Mouse (Mus musculus): ENCODE measurements at regions not wholly inside any gene's neighbourhood (a gene's known extent, or its start where the extent isn't known, plus 50 kb on each side); places are given as distances from the start of the nearest gene placed in this dataset.
A peak's percentile ranks its signal among the peaks of the same experiment; 100 is the strongest.

DNA sequence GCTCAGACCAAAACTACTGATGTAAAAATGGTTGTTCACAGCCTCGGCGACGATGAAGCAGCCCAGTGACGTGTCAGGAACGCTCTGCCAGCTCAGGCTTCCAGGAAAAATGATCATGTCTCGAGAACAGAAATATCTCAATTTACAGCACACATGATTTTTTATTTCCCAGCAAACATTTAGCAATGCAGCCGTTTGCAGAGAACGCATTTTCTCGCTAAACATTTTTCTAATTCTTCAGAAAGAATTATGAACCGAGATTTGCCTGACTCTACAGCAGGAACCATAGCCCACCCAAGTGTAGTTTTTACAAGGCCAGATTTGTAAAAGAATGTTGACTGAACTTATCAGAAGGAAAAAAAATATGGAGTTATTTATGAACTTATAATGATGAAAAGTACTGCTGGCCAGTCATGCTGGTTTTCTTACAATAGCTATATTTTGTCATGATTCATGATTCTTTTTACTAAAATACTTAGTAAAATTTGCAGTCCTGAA lies 380.4 kb downstream of the Etnk1 start:
- no peak for DNase-seq

DNA sequence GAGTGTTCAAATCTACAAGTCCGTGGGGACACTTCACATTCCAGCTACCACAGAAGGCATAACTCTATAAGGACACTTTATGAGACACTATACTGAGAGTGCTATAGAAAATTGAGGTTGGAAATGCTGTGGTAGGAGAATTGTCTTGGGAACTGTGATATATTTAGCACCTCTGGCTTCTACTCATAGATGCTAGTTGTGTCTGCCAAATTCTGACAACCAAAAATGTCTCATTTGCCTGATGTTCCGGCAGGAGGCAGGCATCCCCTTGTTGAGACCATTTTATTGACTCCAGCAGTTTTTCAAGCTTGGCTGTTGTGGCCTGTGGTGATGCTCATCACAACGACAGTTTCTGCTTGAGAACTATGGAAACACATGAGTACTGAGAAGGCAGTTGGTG lies 387.9 kb downstream of the Etnk1 start:
- DNase-seq, result no peak

DNA sequence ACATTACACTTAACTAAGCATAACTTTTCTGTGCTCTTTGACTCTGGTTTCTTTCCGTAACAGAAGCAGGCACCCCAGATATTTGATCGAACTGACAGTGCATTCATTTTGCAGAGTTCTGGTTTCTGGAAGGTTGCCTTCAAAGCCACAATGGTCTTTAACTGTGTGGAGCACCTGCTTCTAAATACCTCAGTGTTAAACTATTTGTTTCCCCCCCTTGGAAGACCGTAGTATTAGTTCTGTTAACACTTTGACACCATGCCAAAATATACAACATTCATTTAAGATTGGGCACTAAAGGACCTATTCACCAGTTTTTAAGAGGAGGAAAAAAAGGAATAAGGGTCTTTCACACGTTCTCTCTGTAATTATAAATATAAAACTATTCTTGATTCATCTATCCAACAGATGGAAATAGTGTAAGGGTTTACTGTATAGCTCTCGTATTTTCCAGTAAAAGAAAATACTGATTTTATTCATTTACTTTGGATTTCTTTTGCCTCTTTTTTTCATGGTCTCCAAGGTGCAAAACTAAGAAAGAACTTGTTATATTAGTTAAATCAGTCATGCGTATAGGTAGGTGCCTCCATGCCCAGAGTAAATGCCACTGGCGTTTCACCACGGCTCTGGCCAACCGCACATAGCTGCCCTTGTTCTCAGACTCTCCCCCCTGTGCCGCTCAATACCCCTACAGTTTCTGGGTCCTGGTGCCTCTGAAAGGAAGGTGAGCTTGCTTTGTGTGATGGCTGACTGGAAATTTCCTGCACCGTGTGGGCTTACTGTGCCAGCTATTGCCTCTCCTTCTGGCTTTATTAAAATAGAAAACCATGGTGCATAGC lies 391.2 kb downstream of the Etnk1 start:
- DNase-seq, result no peak

DNA sequence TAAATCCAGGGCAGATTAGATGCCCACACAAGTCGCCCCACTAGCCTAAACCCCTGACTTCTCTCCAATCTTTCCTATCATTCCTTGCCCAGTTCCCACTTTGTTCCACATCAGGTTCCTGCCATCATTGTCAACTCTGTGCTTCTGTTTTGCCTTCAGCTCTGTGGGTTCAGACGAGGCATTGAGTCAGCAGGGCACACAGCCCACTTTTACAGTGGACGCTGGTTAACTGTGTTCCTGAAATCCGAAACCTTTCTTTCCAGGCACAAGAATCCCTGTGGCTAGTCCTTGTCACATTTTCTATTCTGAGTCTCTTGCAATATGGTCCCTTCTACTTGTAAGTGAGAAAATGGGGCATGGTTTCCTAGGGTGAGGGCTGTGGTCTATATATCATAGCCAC lies 392.3 kb downstream of the Etnk1 start:
- no peak for DNase-seq

DNA sequence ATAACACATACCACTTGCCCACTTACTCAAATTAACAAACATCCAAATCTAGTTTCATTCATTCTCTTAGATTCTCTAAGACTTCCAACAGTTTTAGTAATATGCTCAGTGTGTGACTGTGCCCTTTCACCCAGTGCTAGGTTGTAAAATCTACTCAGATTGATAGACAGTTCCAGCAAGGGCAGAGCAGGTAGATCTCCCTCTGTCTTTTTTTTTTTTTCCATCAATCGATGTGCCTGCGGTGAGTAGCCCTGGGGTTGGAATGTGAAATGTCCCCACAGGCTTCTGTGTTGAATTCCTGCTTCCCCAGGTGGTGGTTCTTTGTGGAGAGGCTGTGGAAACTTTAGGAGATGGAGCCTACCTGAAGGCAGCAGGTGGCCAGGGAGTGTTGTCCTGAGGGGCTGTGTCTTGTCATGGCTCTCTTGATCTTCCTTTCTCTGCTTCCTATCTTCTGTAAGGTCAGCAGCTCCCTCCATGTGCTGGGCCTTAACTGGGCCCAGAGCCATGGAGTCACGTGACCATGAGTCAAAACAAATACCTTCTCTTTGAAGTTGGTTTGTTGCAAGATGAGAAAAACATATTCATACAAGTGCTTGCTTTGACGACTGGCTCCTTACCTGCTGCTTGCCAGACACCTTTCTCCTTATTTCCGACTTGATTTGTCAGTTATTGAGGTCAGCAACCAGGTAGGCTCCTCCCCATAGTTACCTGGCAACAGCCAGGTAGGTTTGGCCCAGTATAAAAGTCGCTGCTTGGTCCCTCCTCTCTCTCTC lies 394.5 kb downstream of the Etnk1 start:
- no peak for DNase-seq

DNA sequence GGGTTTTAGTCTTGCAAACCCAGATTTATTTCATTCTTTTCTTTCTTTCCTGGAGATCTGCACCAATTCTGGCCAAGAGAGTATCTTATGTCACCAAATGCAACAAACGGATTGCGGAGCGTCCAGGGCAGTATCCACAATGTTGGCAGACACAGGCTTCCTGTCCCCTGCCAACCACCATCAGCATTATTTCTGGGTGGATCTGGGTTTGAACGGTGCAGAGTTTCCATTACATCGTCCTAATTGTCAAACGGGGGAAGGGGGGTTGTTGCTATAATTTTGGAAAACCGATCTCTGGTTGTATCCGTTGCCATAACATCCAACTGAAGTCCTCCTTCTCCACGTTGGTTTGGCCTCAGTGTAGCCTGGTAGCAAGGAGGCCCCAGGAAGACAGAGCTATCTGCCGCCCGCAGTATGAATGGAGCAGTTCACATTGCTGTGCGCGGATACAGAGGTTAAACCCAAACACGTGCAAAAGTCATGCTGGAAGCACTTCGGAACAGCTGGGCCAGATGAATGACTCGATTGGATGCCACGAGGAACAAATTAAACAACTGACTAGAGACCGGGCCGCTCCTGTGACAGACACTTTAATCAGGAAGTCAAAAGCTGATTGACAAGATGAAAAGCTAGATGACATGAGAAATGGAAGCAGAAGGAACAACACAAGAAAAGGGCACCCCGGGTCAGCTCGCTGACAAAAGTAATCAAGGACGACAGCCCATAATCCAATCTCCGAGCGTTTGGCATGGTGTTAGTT lies 404.5 kb downstream of the Etnk1 start:
- DNase-seq, result no peak

DNA sequence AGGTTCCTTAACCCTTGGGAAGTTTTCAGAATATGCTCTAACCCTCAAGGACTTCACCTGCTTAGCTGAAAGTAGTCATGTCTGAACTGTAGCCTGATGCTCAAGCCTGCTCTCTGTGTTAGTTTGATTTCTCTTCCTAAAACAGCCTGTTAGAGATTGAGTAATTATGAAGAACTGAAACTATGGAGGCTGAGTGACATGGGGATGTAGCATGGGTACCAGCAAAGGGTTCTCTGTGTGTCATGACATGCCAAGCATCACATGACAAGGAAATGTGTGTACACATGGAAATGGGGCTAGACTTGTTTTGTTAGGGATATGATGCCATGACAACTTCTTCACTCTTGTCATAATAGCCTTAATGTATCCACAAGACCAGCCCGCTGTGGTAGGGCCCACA lies 412.2 kb downstream of the Etnk1 start:
- DNase-seq, result no peak

DNA sequence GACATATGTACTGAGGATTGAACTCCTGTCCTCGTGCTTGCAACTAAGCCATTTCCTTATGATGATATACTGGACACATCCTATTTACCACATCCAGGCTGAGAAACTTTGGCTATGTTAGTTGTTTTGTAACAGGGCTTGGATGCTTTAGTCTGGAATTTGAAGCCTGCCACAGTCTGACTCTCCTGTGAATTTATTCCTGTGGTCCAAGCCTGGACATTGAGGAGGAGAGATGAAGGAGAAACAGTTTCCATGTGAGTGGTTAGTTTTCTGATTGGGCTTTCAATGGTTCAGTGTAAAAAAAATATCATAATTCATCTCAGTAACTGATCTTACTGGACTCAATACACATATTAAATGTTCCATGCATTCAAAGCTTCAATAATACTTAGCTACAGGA lies 422.6 kb downstream of the Etnk1 start:
- no peak for DNase-seq

DNA sequence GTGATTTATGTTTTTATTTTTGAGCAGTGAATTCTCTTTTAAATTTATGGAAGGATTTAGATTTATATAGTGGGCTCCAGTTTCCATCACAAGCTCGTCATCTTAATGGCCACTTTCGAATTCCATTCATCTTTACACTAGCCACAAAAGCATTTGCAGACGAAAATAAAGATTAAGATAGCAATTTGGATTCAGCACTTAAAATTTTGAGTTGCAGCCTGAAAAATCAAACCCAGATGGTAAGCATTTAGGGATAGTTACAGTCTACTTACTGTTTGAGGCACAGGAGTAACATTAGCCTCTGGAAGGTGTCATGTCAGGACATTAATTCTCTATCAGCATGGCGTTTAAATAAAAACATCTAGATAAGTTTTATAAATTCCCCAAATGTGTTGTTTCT lies 423.2 kb downstream of the Etnk1 start:
- DNase-seq, result no peak

DNA sequence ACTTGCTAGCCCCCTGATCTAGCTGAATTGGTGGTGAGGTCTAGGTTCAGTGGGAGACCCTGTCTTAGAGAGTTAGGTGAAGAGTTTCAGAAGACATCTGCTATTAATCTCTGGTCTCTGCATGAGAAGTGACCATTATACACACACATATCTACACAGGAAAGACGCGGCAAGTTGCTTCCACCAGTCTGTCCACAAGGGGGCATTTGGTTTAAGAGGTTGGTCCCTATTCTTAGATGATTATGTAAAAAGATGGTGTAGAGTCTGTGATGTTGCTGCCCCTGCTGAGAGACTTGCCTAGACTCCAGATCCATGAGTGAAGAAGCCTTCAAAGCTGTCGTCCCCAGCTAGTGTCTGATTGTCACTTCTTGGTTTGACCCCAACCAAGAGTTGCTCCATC lies 425.5 kb downstream of the Etnk1 start:
- no peak for DNase-seq

DNA sequence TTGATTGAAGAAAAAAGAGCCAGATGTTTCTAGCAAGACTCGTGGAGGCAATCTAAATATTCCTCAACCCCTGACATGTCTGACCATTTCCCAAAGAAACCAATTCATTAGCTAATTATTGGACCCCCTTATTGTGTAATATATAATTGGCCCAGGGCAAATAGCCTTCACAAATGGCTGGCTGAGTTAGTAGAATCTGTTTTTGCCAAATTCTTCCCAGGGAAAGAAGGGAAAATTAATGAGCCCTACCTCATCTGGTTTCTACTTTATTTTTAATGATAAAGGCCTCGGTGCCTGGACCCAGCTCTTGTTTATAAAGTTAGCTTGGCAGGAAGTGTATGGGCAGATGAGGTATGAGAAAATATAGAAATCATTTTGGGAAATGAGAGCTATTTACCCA lies 428.5 kb downstream of the Etnk1 start:
- no peak for DNase-seq

DNA sequence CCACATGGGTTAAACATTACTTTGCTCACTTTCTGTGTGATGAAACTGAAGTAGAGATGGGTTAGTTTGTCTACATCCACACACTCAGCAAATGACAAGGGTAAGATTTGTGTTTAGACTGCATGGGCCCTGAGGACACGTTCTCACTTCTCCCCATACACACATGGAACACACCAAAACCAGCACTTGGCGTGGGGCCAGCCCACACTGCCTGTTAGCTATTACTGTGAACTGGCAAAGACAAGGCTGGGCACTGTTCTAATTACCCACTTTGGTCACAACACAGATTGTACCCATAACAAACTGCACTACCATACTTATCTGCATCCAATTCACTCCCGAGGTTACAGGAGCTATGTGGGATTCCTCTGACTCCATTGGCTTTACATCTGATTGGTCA lies 430.4 kb downstream of the Etnk1 start:
- no peak for DNase-seq

DNA sequence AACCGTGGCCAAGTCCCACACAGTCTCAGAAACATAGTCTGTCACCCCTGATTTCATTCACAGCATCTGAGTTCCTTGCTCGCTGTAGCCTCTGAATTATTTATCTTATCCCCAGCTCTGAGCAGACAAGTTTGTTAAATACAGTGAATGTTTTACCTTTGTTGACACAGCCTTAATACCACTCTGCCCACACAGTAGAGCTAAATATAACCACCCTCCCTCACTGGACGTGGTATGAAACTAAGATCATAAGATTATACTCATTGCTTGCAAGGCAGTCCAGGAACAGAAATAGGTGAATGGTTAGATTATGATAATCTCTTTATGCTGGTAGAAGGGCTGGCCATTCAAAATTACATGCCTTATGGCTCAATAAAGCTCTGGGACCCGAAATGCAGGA lies 431.9 kb downstream of the Etnk1 start:
- no peak for DNase-seq

DNA sequence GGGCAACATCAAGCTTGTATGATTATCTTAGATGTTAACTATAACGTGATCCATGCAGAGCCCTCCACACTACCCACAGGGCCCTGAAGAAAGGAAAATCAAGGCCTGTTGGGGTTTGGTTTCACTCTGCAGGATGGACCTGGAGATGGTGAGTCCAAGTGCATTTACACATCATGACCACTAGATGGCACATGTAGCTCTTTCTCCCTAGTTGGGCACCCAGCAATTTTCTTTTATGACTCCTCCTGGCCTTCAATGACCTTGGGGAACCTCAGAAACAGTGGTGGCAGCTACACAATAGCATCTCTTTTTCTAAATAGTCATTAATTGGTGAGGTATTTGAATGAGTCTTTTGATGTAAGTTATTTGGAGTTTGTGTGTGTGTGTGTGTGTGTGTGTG lies 442.1 kb downstream of the Etnk1 start:
- DNase-seq, result peak; percentile 7 to 19

DNA sequence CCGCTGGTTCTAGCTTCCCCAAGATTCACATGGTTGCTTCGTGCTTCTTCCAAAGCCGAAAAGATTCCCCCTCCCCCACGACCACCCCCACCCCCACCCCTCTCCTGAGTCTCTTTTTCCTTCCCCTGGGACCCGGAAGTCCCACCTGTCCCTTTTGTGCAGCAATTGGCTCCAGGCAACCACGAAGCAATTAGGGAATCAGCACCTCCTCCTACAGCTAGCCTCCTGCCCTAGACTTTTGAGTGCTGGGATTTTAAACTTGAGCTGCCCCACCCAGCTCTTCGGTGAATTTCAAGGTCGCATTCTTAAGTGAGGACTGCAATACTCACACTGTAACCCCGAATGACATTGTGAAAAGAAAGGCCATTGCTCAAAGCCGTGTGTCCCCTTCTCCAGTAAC lies 445.9 kb downstream of the Etnk1 start:
- no peak for DNase-seq

DNA sequence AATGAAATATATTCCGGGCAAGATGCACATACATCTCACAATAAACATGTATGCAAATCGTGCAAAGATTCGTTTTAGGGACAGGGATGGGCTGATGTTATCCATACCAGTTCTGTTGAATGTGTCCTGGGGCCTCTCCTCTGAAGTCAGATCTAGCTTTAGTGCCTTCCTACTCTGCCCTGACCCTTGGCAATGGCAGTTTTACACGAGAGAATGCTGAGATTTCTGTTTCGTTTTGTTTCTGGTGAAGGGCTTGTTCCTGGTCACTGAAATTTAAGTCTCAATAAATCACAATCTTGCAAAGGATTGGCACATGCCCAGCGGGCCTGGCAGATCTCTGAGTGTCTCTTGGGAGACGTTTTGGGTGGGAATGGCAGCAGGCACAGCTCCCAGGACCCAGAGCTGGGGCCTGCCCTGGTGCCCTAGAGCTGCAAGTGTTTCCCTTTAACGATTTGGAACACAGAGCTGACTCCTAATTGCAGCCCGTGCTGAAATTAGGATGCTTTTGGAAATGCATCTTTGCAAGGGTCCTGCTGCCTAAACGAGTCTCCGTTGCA lies 447.5 kb downstream of the Etnk1 start:
- DNase-seq, result no peak

DNA sequence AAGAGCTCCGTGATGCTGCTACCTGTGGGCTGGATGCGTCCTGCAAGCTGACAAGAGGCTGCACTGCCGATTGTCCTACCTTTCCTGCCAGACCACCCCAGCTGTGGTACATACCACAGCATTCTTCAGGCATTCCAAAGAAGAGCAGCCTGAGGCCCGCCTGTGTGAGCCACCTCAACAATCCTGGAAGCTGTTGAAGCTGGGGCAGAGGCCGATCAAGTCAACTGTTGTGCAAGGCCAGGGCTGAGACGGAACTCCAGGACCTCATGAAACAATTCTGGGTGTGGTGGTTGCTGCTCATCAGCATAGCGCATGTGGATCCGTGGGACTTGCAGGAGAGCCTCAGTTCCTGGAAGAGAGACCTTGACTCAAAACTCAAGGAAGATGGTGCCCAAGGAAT lies 448.3 kb downstream of the Etnk1 start:
- no peak for DNase-seq

DNA sequence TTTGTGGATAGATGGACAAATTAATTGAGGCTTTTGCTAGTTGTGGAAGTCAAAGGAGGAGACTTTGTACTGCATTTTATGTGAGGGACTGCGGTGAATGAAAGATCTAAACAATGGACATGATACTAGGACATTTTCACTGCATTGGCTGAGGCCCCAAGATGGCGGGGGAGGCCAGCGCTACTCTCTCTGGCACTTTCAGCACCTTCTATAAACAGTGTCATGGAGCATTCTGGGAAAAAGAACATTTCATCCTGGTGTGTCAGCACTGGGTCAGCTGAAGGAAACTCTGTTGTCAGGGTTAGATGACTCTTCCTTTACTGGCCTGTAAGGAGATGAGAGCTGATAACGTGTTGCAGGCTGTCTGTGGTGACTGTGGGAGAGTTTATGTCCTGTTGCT lies 449.4 kb downstream of the Etnk1 start:
- no peak for DNase-seq

DNA sequence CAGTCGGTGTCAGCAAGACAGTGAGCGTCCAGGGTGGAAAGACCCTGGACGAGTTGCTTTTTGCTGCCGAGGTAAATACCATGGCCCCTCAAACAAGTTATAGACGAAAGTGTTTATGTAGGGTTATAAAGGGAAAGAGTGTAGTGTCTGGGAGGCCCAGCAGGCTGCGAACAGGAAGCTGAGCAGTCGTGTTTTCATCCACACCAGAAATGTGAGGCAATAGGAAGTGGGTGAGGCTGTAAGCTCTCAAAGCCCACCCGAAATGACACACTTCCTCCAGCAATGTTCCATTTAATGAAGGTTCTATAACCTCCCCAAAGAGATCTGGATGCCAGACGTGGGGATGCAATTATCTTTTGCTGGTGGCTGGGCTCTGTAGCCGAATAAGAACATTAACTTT lies 451.5 kb downstream of the Etnk1 start:
- DNase-seq, result no peak

DNA sequence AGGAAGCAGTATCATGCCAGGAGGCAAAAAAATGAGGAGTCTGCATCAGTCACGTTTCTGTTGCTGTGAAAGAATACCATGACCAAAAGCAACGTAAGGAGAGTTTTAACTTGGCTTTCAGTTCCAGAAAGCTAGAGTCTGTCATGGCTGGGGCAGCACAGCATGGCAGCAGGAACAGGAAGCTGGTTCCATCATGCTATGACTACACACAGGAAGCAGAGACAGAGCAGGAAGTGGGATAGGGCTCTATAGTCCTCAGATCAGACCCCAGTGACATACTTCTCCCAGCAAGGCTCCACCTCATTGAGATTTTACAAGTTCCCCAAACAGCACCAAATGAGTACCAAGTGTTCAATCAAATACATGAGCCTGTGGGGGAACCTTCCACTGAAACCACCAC lies 453.6 kb downstream of the Etnk1 start:
- no peak for DNase-seq

DNA sequence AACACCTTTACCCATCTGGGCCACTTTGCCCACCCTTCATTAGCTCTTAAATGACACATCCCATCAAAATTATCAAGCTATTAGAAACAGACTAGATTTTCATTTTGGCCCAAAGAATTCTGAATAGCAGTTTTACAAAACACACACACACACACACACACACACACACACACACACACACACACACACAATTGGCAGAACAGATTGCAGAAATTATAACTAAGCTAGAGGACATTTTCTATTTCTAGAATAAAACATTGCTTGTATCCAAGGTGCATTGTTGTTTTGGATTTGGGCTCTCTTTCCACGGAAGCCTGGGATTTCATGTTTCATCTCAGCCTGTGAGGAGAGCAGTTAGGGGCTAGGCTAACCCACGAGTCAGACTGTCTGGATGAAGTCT lies 455.1 kb downstream of the Etnk1 start:
- no peak for DNase-seq

DNA sequence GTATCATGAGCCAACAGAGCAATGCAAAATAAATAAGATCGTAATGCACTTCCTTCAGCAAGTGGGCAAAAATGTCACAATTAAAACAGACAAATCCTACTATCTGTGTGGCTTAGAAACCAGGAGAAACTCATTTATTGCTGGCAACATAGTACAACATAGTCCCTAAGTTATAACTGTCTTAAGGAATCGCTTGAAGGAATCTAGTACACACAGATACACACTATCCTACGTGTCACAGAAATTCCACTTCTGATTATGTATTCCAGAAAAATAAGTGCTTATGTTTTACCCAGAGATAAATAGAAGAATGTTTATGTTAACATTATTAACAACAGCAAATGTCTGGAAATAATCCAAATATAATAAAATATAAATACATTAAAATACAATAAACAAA lies 457.9 kb downstream of the Etnk1 start:
- DNase-seq, result no peak

DNA sequence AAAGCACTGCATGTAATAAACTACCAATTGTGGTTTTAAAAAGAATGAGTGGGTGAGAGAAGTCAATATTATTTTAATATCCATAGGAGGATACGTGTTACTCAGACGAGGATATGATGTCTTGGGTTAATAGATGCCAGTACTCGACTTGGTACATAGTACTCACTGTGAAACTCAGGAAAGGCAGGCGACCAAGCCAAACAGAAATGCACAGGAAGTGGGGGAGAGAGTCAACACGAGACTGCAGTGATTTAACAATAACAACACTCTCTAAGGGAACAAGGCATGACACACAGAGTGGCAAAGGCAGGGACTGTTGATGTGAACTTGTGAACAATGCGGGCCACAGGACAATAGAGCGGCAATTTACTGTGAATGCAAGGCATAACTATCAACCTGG lies 464.6 kb downstream of the Etnk1 start:
- no peak for DNase-seq
